Mouse (Mus musculus) hindbrain, embryonic 16.5 days (tissue): ENCODE results near the gene Mcm3ap. TPM values are rescaled to one million over a fixed set of nuclear protein-coding genes. Genes with fewer than 3 reads are reported as not detected.

Experiments used
- ATAC-seq: fragments of 200-750 bp; cut with Nextera tagmentation; 2 replicates; pipeline ENCODE4 v1.8.0; 2017; ENCODE audit warnings: moderate TSS enrichment, moderate library complexity
- H3K27ac ChIP-seq: fragments of 300-500 bp; sonication (generic); 2 replicates; pipeline ENCODE4 v1.5.1; 2014; ENCODE audit warnings: low read depth, mild to moderate bottlenecking, control low read depth, low read length, moderate library complexity
- H3K27me3 ChIP-seq: fragments of 300-500 bp; sonication (generic); replicated peaks from 2 replicates; pipeline ENCODE4 v1.6.1; 2014; ENCODE audit warnings: low read length; ENCODE audit not compliant: control insufficient read depth, insufficient read depth
- H3K36me3 ChIP-seq: fragments of 300-500 bp; sonication (generic); 2 replicates; pipeline ENCODE4 v1.6.1; 2014; ENCODE audit warnings: mild to moderate bottlenecking, low read length, moderate library complexity, mixed read lengths; ENCODE audit not compliant: control insufficient read depth, insufficient read depth
- H3K4me1 ChIP-seq: fragments of 300-500 bp; sonication (generic); 2 replicates; pipeline ENCODE4 v1.6.1; 2014; ENCODE audit warnings: low read depth, low read length; ENCODE audit not compliant: control insufficient read depth, insufficient read depth
- H3K4me2 ChIP-seq: fragments of 300-500 bp; sonication (generic); 2 replicates; pipeline ENCODE4 v1.6.1; 2014; ENCODE audit warnings: mild to moderate bottlenecking, low read length, control low read depth, moderate library complexity
- H3K4me3 ChIP-seq: fragments of 300-500 bp; sonication (generic); 2 replicates; pipeline ENCODE4 v1.5.1; 2014; ENCODE audit warnings: mild to moderate bottlenecking, low read length, control low read depth, moderate library complexity
- H3K9ac ChIP-seq: fragments of 300-500 bp; sonication (generic); 2 replicates; pipeline ENCODE4 v1.6.1; 2014; ENCODE audit warnings: low read depth, mild to moderate bottlenecking, control low read depth, low read length, moderate library complexity
- H3K9me3 ChIP-seq: fragments of 300-500 bp; sonication (generic); 2 replicates; pipeline ENCODE4 v1.6.1; 2014; ENCODE audit warnings: mild to moderate bottlenecking, low read length, moderate library complexity; ENCODE audit not compliant: control insufficient read depth
- whole genome bisulfite sequencing: fragments of 180-500 bp; shearing (Covaris S2); extraction: QIAGEN DNeasy Blood & Tissue Kit; methylation state at CpG from one replicate; pipeline ENCODE4 v1.1.7; 2014; 5-methylcytosine and 5-hydroxymethylcytosine counted together
- polyA plus RNA-seq: library from polyadenylated mRNA; unstranded; fragments of >200 nt; fragmentation: Nextera tagmentation; extraction: Ambion mirVana; gene quantifications from 2 replicates; pipeline ENCODE4 v1.2.1, GENCODE M21; 2015

Gene Mcm3ap
- polyA plus RNA-seq, 1 experiment from 2014 or later, result 43.8 TPM

DNA sequence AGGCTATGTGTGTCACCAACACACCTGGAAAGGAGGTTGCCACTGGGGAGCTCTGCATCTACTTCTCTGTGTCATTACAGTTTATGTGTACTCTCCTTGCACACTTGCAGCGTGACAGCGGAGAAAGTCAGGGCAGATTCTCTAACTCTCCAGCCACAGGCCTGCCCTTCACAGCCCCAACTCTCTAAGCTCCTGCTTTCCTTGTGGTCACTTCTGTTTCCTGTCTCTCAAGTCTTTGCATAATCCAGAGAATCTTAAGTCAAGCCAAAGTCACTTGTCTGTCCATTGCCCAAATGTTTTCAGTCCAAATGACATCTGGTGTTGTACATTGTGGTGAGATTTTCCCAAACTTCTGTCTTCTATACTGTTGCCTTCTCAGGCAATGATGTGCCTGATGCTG, 17.6 kb downstream of the Mcm3ap start:
- Histone ChIP-seq H3K27ac (no peak overlapping the region), H3K36me3 (peaks cover 59% of the 10 kb centered on the region), H3K4me2 (no peak overlapping the region), H3K9me3 (no peaks in the 10 kb centered on the region), H3K4me3 (no peak overlapping the region), H3K9ac (no peak overlapping the region), H3K27me3 (no peaks in the 10 kb centered on the region), H3K4me1 (no peaks in the 10 kb centered on the region)
- 98% methylated on average over 2 of the region's 2 CpGs for WGBS
- no peak for ATAC-seq

DNA sequence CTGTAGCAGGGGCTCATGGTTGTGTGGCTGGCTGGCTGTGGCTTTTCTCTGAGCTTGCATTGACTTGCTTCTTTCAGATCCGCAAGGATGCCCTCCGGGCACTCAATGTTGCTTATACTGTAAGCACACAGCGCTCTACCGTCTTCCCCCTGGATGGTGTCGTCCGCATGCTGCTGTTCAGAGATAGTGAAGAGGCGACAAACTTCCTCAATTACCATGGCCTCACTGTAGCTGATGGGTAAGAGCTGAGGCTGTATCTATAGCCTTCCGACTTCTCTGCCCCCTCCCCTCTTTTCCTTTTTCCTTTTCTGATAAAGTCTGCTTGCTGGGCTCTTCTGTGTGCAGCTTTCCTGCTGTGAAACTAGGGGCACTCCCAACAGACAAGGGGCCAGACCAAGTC, 19.5 kb downstream of the Mcm3ap start:
- Histone ChIP-seq H3K4me2 (no peak overlapping the region), H3K9ac (no peak overlapping the region), H3K4me3 (no peak overlapping the region), H3K36me3 (peaks cover 55% of the 10 kb centered on the region), H3K27ac (no peak overlapping the region), H3K27me3 (no peaks in the 10 kb centered on the region), H3K9me3 (no peaks in the 10 kb centered on the region), H3K4me1 (no peaks in the 10 kb centered on the region)
- whole genome bisulfite sequencing, result 98% methylated on average over 8 of the region's 8 CpGs
- ATAC-seq, result no peak

DNA sequence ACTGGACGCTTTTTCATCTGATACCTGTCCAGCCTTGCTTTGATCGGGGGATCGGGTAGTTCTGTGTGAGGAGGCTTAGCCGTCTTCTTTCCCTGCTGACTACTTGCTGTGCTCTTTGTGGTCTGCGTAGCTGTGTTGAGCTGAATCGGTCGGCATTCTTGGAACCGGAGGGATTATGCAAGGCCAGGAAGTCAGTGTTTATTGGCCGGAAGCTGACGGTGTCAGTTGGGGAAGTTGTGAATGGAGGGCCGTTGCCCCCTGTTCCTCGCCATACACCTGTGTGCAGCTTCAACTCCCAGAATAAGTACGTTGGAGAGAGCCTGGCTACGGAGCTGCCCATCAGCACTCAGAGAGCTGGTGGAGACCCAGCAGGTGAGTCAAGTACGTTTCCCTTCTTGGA, 20.5 kb downstream of the Mcm3ap start:
- no peak overlapping the region for H3K27ac ChIP-seq
- no peak overlapping the region for H3K9ac ChIP-seq
- H3K4me1 ChIP-seq, result no peaks in the 10 kb centered on the region
- no peak overlapping the region for H3K4me3 ChIP-seq
- H3K4me2 ChIP-seq, result no peak overlapping the region
- no peaks in the 10 kb centered on the region for H3K9me3 ChIP-seq
- no peaks in the 10 kb centered on the region for H3K27me3 ChIP-seq
- 97% methylated on average over 15 of the region's 15 CpGs for WGBS
- H3K36me3 ChIP-seq, result peaks cover 54% of the 10 kb centered on the region
- ATAC-seq, result no peak

DNA sequence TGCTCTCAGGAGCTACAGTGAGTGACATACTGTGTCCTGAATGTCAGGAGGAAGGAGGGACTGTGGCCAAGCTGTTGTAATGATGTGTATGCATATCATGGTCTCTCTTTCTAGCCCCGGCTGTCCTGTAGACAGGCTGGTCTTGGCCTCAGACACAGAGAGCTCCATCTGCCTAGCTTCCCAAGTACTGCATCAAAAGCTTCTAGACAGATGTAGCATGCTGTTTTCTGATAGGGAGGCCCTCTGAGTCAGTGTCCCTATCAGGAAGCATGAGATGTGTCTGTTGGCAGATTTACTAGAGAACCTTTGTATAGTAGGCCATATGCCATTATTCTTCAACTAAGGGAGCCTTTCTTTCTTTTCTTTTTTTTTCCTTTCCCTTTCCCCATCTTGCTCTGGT, 24.8 kb downstream of the Mcm3ap start:
- no peak overlapping the region for H3K27ac ChIP-seq
- H3K9ac ChIP-seq, result no peak overlapping the region
- H3K4me3 ChIP-seq, result no peak overlapping the region
- no peak overlapping the region for H3K4me2 ChIP-seq
- 86% methylated on average over 1 of the region's 1 CpGs for WGBS
- no peaks in the 10 kb centered on the region for H3K9me3 ChIP-seq
- peaks cover 56% of the 10 kb centered on the region for H3K36me3 ChIP-seq
- H3K27me3 ChIP-seq, result no peaks in the 10 kb centered on the region
- no peaks in the 10 kb centered on the region for H3K4me1 ChIP-seq
- ATAC-seq, result no peak

DNA sequence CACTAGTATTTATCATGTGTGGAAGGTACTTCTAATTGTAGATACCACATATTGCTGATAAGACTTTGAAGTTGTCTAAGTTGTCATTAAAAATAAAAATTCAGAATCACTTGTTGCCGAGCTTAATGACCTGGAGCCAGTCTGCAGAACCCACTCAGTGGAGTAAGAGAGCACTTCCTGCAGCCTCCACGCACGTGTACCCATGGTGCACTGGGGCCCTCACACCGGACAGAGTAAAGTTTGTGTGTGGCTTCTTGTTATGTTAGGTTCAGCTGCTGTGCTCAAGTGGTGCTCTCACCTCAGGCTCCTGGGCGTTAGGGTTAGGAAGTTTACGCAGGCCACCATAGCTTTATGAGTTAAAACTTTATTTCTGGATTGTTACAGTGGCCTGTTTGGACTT, 26.8 kb downstream of the Mcm3ap start:
- no peaks in the 10 kb centered on the region for H3K27me3 ChIP-seq
- no peaks in the 10 kb centered on the region for H3K9me3 ChIP-seq
- H3K27ac ChIP-seq, result no peak overlapping the region
- H3K4me1 ChIP-seq, result no peaks in the 10 kb centered on the region
- H3K4me3 ChIP-seq, result no peak overlapping the region
- H3K4me2 ChIP-seq, result no peak overlapping the region
- WGBS, result 91% methylated on average over 6 of the region's 6 CpGs
- peaks cover 51% of the 10 kb centered on the region for H3K36me3 ChIP-seq
- no peak overlapping the region for H3K9ac ChIP-seq
- no peak for ATAC-seq

DNA sequence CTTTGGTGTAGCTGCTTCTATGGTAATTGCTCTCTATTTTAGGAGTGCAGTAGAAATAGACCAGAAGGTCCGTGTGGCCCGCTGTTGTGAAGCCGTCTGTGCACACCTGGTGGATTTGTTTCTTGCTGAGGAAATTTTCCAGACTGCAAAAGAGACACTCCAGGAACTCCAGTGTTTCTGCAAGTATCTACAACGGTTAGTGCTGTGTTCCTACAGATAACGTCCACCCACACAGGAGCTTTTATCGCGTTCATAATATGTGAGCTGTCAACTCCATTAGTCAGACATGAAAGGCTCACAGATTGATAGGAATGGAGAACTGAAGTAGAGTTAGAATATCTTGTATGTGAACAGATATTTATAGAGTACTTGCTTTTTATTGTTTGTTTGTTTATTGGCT, 27.6 kb downstream of the Mcm3ap start:
- no peak overlapping the region for H3K9ac ChIP-seq
- WGBS, result 93% methylated on average over 7 of the region's 7 CpGs
- H3K27me3 ChIP-seq, result no peaks in the 10 kb centered on the region
- H3K9me3 ChIP-seq, result no peaks in the 10 kb centered on the region
- H3K4me1 ChIP-seq, result no peaks in the 10 kb centered on the region
- no peak overlapping the region for H3K4me3 ChIP-seq
- H3K27ac ChIP-seq, result no peak overlapping the region
- H3K36me3 ChIP-seq, result peaks cover 48% of the 10 kb centered on the region
- H3K4me2 ChIP-seq, result no peak overlapping the region
- no peak for ATAC-seq

DNA sequence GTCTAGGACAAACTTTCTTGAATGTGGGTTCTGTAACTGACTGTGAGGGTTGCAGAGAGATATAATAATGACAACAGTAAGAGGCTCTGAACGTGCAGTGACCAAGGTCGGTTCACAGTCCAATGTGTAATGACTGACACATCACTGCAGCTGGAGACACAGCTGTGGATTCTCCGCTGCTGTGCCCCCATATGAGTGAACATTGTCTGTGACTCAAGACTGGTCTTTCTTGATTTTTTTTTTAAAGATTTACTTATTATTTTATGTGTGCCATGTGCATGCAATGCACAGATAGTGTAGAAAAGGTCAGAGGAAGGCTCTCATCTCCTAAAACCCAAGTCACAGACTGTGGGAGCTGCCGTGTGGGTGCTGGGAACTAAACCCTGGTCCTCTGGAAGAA, 28.8 kb downstream of the Mcm3ap start:
- 93% methylated on average over 4 of the region's 4 CpGs for WGBS
- Histone ChIP-seq H3K9ac (no peak overlapping the region), H3K4me3 (no peak overlapping the region), H3K27ac (no peak overlapping the region), H3K4me1 (no peaks in the 10 kb centered on the region), H3K36me3 (peaks cover 47% of the 10 kb centered on the region), H3K4me2 (no peak overlapping the region), H3K9me3 (no peaks in the 10 kb centered on the region), H3K27me3 (no peaks in the 10 kb centered on the region)
- no peak for ATAC-seq

DNA sequence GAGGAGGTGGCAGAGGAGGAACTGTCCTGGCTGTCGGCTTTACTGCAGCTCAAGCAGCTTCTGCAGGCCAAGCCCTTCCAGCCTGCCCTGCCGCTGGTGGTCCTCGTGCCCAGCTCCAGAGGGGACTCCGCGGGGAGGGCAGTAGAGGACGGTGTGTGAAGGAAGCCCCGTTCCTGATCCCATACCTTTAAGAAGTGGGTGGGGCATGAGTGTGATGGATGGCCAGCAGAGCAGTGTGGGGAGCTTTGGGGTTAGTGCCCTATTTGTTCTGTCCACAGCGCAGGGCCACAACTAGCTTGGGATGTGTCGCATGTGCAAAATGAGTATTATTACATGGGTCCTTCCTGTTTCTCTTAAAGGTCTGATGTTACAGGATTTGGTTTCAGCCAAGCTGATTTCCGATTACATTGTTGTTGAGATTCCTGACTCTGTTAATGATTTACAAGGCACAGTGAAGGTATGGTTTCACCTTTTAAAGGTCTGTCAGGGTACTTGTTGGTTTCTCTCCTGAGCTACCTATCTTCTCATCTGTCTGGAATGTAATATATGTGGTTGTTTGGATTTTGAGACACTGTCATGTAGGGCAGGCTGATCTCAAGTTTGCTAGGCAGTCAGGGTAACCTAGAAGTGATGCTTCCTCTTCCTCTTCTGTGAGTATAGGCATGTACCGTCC, 35.7 kb downstream of the Mcm3ap start:
- H3K36me3 ChIP-seq, result peaks cover 49% of the 10 kb centered on the region
- no peak for ATAC-seq
- no peak overlapping the region for H3K27ac ChIP-seq
- no peak overlapping the region for H3K4me2 ChIP-seq
- WGBS, result 94% methylated on average over 11 of the region's 11 CpGs
- H3K4me3 ChIP-seq, result no peak overlapping the region
- H3K27me3 ChIP-seq, result no peaks in the 10 kb centered on the region
- no peaks in the 10 kb centered on the region for H3K9me3 ChIP-seq
- no peaks in the 10 kb centered on the region for H3K4me1 ChIP-seq
- no peak overlapping the region for H3K9ac ChIP-seq

DNA sequence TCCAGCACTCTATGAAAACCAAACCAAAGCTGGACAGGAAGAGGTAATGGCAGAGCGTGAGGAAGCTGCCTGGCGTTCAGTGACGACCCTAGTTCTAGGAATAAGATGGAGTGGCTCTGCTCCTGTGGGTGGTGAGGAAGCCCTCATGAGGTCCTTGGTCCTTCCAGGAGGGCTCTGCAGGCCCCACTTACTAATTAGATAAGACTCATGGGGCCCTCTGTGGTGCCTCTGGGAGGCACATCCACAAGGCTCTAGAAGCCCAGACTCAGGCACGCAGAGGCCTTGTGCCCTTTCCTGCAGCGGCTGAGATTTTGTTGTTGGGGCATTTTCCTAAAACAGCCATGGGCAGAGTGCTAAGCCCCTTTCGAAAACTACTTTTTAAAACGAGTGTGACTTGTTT, 37.1 kb downstream of the Mcm3ap start:
- no peaks in the 10 kb centered on the region for H3K27me3 ChIP-seq
- H3K4me2 ChIP-seq, result no peak overlapping the region
- no peak overlapping the region for H3K9ac ChIP-seq
- H3K4me1 ChIP-seq, result no peaks in the 10 kb centered on the region
- no peak overlapping the region for H3K4me3 ChIP-seq
- H3K36me3 ChIP-seq, result peaks cover 46% of the 10 kb centered on the region
- H3K9me3 ChIP-seq, result no peaks in the 10 kb centered on the region
- ATAC-seq, result no peak
- no peak overlapping the region for H3K27ac ChIP-seq
- WGBS, result 93% methylated on average over 7 of the region's 7 CpGs
